Mouse (Mus musculus) erythroblast, embryonic 14.5 days (primary cell): ENCODE data around the gene Bdkrb1. TPM values are rescaled to one million over a fixed set of nuclear protein-coding genes. Genes with fewer than 3 reads are reported as not detected.

Experiments
- H3K27me3 ChIP-seq: 2 replicates; pipeline ENCODE4 v1.6.1; 2012; ENCODE audit warnings: inconsistent platforms; ENCODE audit not compliant: control insufficient read depth
- H3K36me3 ChIP-seq: 2 replicates; pipeline ENCODE4 v1.6.1; 2012; ENCODE audit warnings: mild to moderate bottlenecking, inconsistent platforms; ENCODE audit not compliant: control insufficient read depth
- H3K4me1 ChIP-seq: 2 replicates; pipeline ENCODE4 v1.6.1; 2012; ENCODE audit warnings: inconsistent platforms; ENCODE audit not compliant: control insufficient read depth
- H3K4me3 ChIP-seq: replicated peaks from 2 replicates; pipeline ENCODE3; 2012; ENCODE audit warnings: moderate library complexity, mild to moderate bottlenecking, inconsistent platforms
- H3K9me3 ChIP-seq: 2 replicates; pipeline ENCODE4 v1.6.1; 2012; ENCODE audit warnings: low read length, inconsistent platforms, mixed read lengths; ENCODE audit not compliant: control insufficient read depth
- GATA1 ChIP-seq: IDR thresholded peaks from 2 replicates; pipeline ENCODE4 v1.6.1; 2012; ENCODE audit warnings: low read length, inconsistent platforms, mixed read lengths
- TAL1 ChIP-seq: IDR thresholded peaks from 3 replicates; pipeline ENCODE4 v1.6.1; 2012; ENCODE audit warnings: low read length, inconsistent platforms, mixed read lengths
- polyA plus RNA-seq: library from polyadenylated mRNA; stranded (reverse); fragments of >175 nt; gene quantifications from 2 replicates; pipeline ENCODE4 v1.2.3, GENCODE M21; 2012

Gene Bdkrb1
- polyA plus RNA-seq, 1 experiment = not detected

- Histone ChIP-seq H3K27me3 (peaks cover 49% of the 10 kb centered on the region), H3K36me3 (no peaks in the 10 kb centered on the region), H3K9me3 (no peaks in the 10 kb centered on the region), H3K4me1 (no peaks in the 10 kb centered on the region), H3K4me3 (no peak overlapping the region)
- TF ChIP-seq GATA1 (no peak), TAL1 (no peak)
These were observed 37.7 kb upstream of the Bdkrb1 start for GRCm38 (mm10) chr12:105565221-105565620.

DNA sequence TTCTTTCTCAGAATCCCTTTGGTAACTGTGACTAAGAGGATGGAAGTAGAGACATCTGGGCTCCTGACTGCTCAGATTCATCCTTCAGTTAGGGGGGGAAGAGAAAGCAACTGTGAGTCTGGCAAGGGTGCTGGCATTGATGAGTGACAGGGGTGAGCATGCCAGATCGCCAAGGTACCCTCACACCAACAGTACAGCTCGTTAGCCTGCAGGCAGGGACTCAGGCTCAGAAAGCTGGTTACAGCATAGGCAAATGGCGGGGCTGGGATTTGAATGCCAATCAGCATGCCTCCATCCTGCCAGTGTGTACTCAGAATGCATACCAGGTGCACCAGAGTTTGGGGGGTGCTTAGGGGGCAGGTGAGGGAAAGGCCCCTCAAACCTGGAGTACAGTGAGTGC lies 31.0 kb upstream of the Bdkrb1 start:
- H3K4me3 ChIP-seq = no peak overlapping the region
- H3K9me3 ChIP-seq = no peaks in the 10 kb centered on the region
- peaks cover 2% of the 10 kb centered on the region; the same call in 1 of the 2 replicates for H3K27me3 ChIP-seq
- no peaks in the 10 kb centered on the region for H3K36me3 ChIP-seq
- no peaks in the 10 kb centered on the region for H3K4me1 ChIP-seq
- TF ChIP-seq GATA1 (no peak), TAL1 (no peak)

GRCm38 (mm10) chr12:105572622-105573021 lies 30.3 kb upstream of the Bdkrb1 start:
- Histone ChIP-seq H3K4me1 (no peaks in the 10 kb centered on the region), H3K36me3 (no peaks in the 10 kb centered on the region), H3K4me3 (no peak overlapping the region), H3K27me3 (no peaks in the 10 kb centered on the region), H3K9me3 (no peaks in the 10 kb centered on the region)
- TF ChIP-seq TAL1 (no peak), GATA1 (no peak)

DNA sequence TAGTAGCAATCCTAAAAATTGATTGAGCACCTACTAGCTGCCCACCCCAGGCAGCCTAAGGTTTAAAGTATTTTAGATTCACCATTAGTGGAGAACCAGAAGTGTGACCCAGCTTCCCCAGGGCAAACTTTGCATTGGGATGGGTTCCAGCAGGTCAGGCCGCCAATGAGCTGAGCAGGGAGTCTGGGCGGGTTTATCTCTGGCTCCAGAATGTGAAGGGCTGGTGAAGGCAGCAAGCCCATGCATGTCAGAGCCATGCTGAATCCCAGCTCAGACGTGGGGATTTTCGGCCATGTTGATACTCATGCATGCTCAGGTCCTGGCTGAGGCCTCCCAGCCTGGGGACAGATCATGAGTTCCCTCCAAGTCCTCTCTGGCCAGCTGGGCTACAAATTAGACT lies 28.5 kb upstream of the Bdkrb1 start:
- Histone ChIP-seq H3K9me3 (no peaks in the 10 kb centered on the region), H3K4me3 (no peak overlapping the region), H3K27me3 (no peaks in the 10 kb centered on the region), H3K36me3 (no peaks in the 10 kb centered on the region), H3K4me1 (no peaks in the 10 kb centered on the region)
- TF ChIP-seq GATA1 (no peak), TAL1 (no peak)

DNA sequence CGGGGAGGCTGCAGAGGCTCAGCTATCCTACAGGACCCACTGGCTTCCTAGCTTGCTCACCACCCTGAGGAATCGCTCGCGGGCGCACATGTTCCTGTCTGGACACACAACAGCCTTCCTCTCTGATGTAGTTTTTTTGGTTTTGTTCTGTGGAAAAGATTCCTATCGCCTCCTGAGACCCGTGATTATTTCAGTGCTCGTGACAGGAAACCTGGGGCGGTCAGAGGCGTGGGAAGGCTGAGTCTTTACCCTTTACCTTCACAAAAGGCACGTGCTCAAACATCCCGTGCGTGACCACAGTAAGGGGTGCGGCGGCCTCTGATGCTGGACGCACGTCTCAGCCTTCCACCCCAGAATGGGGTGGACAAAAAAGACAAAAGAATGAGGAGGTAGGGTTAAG lies 22.4 kb upstream of the Bdkrb1 start:
- H3K36me3 ChIP-seq = no peaks in the 10 kb centered on the region
- H3K9me3 ChIP-seq = no peaks in the 10 kb centered on the region
- TF ChIP-seq GATA1 (no peak), TAL1 (no peak)
- H3K4me3 ChIP-seq = no peak overlapping the region
- H3K27me3 ChIP-seq = no peaks in the 10 kb centered on the region
- H3K4me1 ChIP-seq = peaks cover 18% of the 10 kb centered on the region

DNA sequence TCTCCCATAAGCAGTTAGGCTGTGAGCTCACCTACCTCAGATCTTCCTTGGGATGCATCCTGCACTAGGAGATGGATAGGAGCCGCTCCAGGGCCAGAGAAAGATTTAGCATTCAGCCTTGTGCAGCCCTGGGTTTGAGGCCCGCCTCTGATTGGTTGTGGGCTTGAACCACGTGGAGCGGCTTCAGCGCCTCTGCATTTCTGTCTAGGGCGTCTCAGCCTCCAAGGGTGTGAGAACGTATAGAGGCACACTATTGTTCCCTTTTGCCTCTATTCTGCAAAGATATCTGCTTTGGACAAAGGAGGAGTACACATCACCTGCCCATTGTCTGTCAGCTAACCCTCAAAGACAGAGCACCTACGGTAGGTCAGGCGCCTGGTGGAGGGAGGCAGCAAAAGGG lies 20.4 kb upstream of the Bdkrb1 start:
- H3K4me1 ChIP-seq = peaks cover 18% of the 10 kb centered on the region
- no peaks in the 10 kb centered on the region for H3K27me3 ChIP-seq
- no peaks in the 10 kb centered on the region for H3K9me3 ChIP-seq
- H3K4me3 ChIP-seq = no peak overlapping the region
- TF ChIP-seq TAL1 = no peak
- no peak for TF ChIP-seq GATA1
- no peaks in the 10 kb centered on the region for H3K36me3 ChIP-seq

DNA sequence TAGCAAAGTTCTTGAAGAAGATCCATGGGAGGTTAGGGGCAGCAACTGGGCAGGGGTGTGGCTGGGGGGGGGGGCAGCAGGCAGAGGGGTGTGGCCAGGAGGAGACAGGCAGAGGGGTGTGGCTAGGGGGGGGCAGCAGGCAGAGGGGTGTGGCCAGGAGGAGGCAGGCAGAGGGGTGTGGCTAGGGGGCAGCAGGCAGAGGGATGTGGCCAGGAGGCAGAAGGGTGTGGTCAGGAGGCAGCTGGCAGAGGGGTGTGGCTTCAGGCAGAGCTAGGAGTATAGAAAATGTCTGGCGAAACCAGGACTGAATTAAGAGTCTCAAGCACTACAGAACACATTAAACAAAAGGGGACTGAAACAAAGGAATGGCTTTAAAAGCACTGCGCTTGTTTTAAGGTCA lies 19.4 kb upstream of the Bdkrb1 start:
- no peaks in the 10 kb centered on the region for H3K27me3 ChIP-seq
- TF ChIP-seq TAL1 (no peak), GATA1 (no peak)

DNA sequence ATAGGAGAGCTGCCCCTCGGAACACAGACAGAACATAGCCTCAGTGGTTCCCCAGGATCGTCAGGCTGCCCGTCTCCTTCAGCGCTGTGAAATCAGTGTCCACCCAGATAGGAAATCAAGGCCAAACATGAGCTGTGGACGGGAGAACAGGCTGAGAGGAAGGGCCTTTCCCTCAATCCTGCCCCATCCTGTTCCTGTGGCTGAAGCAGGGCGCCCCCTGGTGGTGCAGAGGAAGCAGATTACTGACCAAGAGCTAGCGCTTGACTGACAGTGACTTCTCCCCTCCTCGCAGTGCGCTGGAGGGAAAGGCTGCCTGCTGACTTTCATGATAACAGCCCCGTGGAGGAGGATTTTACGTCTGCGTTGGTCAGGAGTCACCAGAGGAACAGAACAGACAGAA lies 18.0 kb upstream of the Bdkrb1 start:
- H3K36me3 ChIP-seq = no peaks in the 10 kb centered on the region
- H3K4me1 ChIP-seq = peaks cover 18% of the 10 kb centered on the region
- H3K27me3 ChIP-seq = no peaks in the 10 kb centered on the region
- no peak for TF ChIP-seq TAL1
- no peak for TF ChIP-seq GATA1
- H3K4me3 ChIP-seq = no peak overlapping the region
- H3K9me3 ChIP-seq = no peaks in the 10 kb centered on the region

More for the DNA sequence above, 19.4 kb upstream of the Bdkrb1 start:
- no peak overlapping the region for H3K4me3 ChIP-seq
- H3K9me3 ChIP-seq = no peaks in the 10 kb centered on the region
- H3K4me1 ChIP-seq = peaks cover 18% of the 10 kb centered on the region
- no peaks in the 10 kb centered on the region for H3K36me3 ChIP-seq

DNA sequence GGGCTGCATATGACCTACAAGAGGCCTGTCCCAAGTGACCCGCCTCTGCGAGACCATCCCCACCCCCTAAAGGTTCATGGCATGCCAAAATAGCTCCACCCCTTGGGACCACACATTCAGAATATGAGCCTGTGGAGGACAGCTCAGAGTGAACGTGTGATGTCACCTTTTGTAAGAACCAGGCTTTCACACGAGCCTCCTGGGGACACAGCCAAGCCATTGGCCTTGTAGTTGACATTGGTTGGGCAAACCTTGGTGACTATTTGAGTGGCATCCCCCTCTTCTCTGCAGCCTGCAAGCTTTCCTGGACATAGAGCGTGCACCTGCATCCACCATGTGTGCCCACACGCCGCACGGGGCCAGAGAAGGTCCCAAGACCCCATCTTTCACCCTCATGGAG lies 15.4 kb upstream of the Bdkrb1 start:
- Histone ChIP-seq H3K4me3 (no peak overlapping the region), H3K27me3 (no peaks in the 10 kb centered on the region), H3K9me3 (no peaks in the 10 kb centered on the region), H3K36me3 (no peaks in the 10 kb centered on the region), H3K4me1 (peaks cover 18% of the 10 kb centered on the region)
- TF ChIP-seq TAL1 (no peak), GATA1 (no peak)

DNA sequence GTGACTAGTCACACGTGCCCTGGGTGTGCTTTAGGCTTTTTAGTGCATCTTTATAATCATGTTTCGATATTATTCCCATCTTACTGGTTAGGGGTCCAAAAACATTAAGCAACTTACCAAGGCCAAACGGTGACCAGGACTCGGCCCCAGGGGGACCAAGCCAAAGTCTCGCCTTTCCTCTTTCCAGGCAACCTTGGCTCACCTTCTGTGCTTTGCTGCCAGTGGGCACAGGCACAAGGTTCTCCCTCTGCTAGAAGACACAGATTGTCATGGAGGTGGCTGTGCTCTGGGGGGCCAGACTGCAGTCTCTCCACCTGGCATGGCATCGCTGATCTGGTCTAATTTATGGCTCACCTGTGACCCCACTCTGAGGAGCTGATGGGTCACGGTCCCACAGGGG lies 12.1 kb upstream of the Bdkrb1 start:
- Histone ChIP-seq H3K4me3 (no peak overlapping the region), H3K4me1 (no peaks in the 10 kb centered on the region), H3K36me3 (no peaks in the 10 kb centered on the region), H3K9me3 (no peaks in the 10 kb centered on the region), H3K27me3 (no peaks in the 10 kb centered on the region)
- TF ChIP-seq GATA1 = no peak
